Mouse (Mus musculus) ES-Bruce4 (cell line): ENCODE data around the gene Dhx34.

ENCODE experiments used
- CTCF ChIP-seq: IDR thresholded peaks from one replicate; pipeline ENCODE4 v1.8.1; 2011; ENCODE audit warnings: low read depth, low read length
- POLR2A ChIP-seq: IDR thresholded peaks from one replicate; pipeline ENCODE4 v1.8.1; 2011; ENCODE audit warnings: low read length; ENCODE audit not compliant: insufficient read depth

DNA sequence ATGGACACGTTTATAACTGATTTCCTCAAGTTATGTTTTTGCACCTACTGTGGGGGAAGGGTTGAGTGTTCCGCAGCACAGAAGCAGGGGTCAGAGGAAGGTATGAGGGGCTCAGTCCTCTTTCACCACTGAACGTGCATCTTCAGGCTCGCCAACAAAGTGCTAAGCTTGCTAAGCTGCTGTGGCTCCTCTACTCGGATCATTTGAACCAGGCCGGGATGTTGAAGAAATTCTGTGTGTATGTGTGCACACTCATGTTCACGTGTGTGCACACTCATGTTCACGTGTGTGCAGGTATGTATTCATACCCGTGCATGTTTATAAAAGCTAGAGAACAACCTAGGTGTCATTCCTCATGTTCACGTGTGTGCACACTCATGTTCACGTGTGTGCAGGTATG is 44.0 kb upstream of the Dhx34 start:
- no peak for TF ChIP-seq CTCF
- no peak for TF ChIP-seq POLR2A
